Mouse (Mus musculus) urinary bladder, postnatal 10 days (tissue): ENCODE measurements around the gene Galntl6.

Experiments
- DNase-seq: peaks from one replicate; pipeline ENCODE4 v3.0.0; 2022; ENCODE audit warnings: low spot score

Gene Galntl6

DNA sequence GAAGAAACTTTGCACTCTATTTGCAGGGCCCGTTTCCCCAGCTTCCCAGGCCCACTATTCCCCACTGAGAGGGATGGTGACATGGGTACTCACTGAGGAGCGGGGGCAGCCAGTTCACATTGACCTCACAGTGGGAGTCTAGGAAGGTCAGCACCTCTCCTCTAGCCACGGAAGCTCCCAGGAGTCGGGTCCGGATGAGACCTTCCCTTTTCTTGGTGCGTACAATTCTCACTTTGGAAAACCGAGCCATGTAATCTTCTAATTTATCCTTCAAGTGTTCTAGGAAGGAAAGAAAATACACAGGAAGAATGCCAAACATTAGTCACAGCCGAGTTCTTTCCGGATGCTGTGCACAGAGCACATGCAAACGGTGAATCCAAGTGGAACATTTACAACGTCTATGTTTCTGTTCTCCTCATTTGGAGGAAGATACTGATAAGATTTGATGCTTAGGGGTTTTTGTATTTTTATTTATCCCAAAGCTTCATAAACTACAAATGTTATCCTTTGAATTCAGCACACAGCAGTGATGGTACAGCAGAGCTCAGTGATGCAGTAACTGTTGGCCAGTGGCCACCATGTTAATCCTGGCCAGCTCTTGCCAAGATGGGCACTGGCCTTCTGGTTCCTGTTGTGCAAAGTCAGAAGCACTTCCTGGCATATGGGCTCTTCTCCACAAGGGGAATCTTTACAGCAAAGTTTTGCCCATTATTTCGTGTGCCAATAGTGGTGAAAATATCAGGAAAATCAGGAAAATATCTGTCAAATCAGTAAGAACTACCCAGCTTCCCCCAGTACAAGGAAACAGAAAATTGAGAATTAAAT is 949.9 kb downstream of the Galntl6 start:
- DNase-seq: no peak

DNA sequence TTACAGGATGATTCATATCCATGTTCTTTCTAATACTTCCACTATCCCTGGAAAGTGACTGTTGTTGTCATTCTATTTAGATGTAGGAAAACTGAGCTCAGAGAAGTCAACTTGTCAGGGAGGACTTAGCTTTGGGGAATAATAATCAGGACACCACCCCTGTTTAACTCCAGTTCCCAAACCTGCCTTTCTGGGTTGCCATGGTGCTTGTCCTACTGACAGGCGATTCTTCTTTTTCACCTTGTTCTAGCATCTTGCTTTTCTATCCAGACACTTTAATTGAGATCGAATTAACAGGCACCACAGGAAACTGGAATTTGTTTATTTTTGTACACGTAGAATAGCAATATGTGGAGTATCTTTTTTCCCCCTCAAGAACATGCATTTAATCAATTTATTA is 953.3 kb downstream of the Galntl6 start:
- no peak for DNase-seq

DNA sequence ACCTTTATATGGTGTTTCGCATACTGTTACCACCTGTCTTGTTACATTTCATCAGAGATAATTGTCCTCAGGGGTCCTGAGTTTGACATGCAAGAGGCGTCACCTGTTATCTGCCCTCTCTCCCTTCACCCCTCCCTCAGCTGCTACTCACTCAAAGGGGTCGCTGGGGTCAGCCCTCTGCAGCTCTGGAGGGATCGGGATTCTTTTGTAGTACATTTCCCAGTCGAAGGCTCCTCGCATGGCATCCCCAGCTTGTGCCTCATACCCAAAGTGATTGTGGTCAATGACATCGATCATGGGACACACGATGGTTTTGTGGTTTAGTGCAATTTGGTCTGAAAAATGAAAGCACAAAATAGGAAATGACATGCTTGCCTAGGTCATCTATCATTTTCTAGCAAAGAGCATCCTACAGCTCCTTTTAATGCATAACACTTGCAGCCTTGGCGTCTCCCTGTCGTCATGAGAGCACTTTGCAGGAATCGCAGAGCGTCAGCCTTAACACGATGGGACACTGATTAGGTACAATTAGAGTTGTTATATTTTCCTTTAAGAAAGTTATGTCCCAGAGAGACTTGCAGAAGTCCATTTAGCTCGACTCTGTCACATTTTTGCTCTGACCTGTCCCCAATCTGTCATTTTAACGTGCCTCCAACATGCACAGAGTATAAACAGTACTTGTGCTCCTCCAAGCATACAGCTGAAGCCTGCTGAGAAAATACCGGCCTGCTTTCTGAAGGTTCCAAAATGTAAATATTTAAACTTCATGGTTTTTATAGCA is 954.1 kb downstream of the Galntl6 start:
- DNase-seq: no peak

DNA sequence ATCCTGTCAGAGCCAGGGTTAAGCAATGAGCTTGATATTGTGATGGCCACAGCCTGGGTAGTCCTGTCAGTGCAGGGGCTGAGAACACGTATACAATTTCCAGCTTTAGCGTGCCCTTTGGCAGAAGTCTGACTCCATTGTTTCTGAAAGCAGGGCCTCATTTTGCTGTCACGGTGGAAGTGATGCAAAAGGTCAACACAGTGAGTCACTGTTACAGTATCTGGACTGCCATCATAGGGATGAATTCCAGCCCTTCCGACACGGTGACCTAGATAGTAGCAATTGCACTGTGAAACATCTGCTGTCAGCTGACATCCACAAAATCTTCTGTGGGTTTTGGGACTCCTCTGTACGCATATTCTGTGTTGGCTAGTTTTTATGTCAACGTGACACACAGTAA is 956.9 kb downstream of the Galntl6 start:
- no peak for DNase-seq

DNA sequence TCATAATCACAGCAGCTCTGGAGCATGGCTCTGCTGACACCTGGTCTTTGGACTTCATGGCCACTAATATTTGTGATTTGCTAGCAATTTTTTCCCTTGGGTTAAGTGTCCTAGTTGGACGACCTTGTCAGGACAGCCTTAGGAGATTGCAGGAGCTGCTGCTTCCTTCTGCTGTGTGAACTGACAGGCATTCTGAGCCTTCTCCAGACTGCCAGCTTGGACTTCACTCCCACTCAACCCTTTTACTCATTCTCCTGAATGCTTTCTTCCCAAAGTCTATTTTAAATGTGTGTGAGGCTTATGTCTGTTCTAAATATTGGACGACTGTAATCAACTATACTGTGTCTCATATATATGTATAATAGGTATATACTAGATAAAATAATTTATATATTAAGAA is 971.3 kb downstream of the Galntl6 start:
- DNase-seq: no peak

DNA sequence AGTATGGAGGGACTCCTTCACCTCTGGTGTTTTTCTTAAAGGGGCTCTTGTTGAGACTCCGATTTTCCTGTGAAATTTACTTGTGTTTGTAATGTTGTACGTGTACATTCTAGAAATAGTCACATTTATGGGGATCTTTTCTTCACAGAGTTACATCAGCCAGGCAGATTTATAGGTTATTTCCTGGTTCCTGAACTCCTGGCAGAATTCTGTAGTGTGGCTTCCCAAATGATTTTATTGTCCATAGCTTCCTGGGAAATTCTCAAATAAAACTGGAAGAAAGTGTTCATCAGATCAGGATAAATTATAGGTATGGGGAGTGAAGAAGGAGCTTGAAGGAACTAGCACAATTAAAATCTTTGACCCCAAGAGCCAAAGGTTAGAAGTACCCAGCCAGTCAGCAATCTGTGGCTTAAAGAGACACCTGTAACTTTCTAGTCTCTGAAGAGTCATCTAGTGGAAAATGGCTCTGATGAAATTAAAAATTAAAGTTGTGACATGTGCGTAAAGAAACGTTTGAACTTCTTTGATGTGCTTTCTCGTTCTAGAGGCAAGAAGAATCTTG is 972.5 kb downstream of the Galntl6 start:
- DNase-seq: no peak

DNA sequence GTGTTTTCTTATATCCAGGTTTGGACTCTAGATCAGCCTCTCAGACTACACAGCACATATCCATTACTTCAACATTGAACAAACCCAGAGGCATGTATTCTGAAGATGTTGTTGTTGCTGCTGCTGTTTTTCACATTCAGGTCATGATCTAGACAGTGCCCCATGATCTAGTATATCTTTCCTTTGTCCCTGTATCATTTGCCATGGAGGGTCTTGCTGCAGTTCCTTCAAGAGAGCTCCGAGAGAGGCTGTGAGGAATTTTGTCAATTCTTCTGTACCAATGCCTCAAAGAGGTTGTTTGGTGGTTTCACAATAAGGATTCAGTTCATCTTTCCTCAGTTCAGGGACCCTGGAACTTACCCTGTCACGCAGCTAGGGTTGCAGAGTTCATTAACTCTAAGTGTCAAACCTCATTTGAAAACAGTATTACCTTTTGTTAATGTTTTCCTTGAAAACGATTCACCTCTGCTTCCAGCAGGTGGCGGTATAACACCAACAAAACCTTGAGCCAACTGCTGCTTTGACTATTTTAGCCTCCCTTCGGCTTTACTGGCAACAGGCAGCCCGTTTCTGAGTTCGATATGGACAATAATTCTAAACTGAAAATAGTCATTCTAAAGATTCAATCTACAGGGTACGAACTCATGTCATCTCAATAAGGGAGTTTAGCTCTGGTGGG is 973.1 kb downstream of the Galntl6 start:
- no peak for DNase-seq

DNA sequence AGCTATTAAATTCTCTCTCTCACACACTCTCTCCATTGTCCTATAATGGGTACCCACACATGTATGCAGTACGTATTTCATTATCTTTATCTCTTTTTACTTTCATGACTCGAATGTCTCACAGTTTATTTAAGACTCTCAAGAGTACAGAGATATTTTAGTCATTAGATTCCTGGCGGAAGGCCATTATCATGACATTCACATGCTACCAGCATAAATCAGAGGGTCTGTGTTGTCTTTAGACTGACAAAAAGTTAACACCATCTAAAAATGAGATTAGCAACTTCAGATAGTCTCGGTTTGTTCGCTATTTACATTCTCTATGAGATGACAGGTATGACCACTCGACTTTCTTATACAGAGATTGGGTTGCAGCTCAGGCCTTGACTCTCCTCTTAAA is 985.4 kb downstream of the Galntl6 start:
- no peak for DNase-seq

DNA sequence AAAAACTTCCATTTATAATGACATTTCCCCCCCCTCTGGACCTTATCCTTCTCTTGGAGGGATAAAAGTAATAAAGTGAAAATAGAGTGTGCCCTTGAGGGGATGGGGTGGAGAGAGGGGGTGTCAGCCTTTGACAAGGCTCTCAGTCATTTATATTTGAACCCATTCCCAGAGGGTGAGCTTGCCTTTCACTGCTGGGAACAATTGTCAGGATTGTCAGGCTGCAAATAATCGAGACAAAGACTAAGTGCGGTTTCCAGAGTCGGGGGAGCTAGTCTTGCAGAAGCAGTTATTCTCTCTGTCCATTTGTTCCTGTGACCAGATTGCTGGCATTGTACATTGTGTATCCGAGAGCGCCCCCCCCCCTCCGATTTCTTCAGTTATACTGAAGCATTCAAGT is 988.9 kb downstream of the Galntl6 start:
- DNase-seq: no peak

DNA sequence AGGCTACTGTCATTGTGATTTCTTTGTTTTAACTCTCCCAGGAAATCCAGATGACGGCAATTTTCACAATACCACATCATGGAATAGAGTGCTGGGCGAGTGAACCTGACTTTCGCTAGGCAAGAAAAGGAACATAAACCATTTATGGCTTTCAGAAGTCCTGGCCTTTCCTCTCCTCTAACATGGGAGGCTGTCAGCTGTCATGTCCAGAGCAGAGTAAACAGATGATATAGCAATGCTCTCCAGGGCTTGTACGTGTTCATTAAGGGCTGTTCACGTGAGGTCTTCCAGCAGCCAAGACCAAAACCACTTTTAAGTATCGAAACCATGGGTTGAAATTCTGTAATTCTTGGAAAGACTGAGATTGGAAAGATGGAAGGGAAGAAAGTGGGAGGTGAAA is 989.3 kb downstream of the Galntl6 start:
- DNase-seq: no peak

DNA sequence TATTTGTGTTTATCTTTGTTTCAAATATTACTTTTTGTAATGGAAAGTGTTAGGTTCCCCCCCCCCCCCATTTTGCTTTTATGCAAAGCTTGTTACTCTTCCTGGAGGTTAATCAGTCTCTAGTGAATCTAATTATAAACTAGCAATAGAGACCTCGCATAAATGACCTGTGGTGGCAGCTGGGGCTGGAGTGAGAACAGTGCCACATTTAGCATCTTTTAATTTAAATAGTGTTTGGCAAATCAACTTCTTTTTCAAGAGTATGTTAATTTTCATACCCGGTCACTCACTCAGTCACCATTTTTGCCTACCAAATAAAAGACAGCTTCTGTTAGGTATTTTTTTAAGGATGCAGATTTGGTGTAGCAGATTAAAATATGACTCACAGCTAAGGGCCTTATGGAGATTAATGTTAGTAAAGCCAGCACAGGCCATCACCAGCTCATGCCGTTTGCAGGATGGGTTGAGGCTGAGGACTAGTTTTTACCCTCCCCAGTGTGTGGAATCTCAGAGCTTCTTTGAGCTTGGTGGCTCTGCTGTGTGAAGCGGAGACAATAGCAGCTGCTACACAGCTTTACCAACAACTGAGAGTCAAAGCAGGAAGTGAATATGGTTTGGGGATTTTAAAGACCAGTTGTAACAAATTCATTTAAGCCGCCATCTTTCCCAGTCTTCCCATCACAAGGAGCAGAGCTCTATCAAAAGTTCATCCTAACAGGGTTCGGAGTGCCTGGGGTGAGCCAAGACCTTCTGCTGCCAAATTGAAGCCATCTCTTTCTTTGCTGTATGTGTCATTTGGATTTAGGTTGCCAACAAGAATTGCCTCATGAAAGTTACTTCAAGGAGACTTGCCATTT is 990.0 kb downstream of the Galntl6 start:
- DNase-seq: no peak

DNA sequence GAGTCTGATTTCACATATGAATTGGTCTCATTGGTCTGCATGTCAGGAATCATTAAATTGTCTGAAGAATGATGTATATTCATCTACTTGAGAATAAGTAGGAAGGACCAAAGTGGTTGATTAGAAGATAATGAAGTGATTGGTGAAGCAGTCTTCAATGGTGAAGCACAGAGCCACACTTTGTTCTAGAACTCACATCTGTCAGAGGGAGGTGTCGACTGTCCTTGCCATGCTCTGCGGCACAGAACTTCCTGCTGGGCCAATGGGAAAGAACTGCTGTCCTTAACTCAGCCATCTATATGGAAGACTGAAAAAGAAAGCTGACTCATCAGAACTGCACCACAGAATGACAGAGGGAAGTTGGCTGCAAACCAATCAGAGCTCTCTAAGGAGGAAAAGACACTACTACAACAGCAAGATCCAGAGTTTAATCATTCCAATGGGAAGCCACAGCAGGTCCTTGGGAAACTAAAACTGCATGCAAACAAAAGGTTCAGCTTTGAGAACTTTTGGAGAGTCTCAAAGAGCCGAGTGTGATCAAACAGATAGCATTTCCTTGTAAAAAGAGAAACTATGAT is 992.0 kb downstream of the Galntl6 start:
- no peak for DNase-seq

DNA sequence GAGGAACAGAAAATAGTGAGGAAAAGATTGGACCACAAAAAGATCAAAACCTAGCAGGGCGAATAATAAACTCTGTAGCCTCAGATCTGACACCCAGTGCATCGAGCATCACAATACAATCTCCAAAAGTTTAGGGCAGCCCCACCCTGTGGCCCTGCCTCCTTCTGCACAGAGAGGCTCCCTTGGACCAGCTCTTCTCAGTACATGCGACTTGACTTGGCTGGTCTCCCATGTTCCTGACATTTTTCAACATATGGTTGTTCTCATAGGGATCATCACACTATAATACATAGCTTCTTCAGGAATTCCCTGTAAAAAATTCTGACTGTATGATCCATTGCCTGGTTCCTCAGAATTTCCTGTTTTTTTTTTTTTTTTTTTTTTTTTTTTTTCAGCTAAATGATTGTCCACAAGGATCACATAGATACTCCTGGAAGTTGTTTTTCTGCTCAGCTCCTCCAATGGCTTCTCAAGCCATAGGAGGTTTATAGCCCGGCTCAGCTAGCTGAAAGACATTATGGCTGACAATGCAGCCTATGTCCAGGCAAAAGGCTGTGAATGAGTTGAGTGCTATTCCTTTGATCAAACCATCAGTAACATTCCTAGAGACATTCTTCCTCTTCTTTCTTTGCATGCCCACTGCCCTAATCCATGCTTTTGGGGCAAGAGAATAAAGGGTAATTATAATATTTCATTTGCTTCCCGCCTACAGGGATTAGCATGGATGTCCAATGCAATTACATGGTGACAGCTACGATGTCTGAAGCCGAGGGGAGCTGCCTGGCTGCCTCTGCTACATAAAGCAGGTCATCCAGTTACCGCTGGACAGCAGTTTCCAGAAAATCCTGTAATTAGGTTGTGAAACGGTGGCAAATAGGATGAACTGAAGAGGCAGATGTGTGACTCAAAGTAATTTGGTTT is 993.5 kb downstream of the Galntl6 start:
- no peak for DNase-seq

DNA sequence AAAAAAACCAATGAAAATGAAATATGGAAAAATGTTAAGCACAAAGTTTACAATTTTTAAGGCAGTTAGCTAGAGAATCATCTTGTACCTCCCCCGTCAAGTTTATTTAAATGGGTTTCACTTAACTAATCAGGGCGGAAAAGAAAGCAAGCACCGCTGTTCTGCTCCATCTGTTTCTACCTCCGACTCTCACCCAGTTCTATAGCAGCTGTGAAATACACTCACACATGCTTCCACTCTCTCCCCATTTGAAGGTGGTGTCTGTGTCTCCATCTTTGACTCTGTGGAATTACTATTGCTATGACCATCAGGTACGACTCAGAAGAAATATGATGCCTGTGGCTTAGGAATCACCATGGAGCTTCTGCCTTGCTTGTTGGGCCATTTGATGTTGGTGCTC is 1019.1 kb downstream of the Galntl6 start:
- DNase-seq: no peak

DNA sequence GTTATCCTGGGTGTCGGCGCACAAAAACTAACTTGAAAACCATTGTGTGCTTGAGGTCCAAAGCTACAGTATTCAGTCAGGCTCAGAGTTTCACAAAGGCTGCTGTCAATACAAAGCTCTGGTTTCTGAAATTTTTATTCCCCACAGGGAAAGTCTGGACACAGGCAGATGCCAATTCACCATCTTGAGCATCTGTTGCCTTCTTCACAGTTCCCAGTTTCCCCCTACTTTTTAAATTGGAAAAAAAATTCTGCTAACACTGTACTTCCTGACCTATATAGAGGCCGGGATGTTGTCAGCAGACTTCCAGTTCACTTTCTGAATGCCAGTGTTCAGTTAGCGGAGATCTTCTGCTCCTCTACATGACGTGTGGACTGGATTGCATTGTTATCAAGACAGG is 1020.3 kb downstream of the Galntl6 start:
- no peak for DNase-seq

DNA sequence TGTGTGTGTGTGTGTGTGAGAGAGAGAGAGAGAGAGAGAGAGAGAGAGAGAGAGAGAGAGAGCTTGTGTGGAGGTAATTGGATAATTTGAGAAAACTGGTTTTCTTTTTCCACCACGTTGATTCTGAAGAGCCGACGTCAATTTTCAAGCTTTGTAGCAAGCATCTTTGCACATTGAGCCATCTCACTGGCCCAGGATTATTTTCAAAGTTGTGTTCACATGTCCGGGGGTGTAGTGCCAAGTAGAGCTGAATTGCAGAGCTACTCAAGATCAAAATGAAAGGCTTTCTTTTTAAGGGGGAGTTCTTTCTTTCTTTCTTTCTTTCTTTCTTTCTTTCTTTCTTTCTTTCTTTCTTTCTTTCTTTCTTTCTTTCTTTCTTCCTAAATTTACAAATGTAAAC is 1022.3 kb downstream of the Galntl6 start:
- no peak for DNase-seq

DNA sequence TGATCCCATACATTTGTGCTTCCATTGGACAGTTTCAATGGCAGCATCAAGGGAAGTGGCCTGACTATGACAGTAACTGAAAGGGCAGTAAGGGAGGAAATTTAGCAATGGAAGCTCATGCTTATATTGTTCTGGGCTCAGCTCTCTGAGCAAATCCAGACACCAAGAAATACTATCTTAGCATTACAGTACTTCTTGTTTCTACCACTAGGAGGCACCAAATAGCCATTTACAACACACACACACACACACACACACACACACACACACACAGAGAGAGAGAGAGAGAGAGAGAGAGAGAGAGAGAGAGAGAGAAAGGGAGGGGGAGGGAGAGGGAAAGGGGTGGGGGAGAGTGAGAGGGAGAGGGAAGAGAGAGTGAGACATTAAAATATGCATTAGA is 1023.6 kb downstream of the Galntl6 start:
- no peak for DNase-seq

DNA sequence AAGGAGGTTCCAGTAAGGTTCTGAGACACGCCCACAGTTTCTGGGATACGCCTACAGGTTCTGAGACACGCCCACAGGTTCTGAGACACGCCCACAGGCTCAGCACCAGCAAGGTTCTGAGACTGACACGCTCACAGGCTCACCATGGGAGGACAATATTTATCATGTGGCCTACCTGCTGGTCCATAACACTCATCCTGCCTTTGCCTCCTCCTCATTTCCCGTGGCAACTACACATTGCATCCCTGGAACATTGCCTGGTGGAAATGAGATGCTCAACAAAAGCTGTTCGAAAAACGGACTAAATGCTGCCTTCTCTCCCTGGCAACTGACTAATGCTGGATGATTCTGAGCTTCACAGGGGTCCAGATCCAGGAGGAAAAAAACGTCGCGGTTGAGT is 1033.0 kb downstream of the Galntl6 start:
- no peak for DNase-seq

DNA sequence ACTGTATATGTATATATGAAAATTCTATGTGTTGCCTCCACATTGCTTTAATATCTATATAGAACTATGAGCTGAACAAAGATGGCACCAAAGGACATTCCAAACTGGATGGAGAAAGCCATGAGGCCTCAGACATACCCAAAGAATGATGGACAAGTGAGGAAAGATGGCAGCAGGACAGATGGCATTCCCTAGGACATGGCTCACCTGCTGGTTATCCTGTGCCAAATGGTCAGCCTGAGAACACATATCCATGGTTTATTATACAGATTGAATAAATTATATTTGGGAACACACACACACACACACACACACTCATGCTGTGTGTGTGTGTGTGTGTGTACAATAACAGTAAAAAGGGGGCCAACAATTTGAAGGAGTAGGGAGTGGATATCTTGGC is 1063.4 kb downstream of the Galntl6 start:
- DNase-seq: no peak

DNA sequence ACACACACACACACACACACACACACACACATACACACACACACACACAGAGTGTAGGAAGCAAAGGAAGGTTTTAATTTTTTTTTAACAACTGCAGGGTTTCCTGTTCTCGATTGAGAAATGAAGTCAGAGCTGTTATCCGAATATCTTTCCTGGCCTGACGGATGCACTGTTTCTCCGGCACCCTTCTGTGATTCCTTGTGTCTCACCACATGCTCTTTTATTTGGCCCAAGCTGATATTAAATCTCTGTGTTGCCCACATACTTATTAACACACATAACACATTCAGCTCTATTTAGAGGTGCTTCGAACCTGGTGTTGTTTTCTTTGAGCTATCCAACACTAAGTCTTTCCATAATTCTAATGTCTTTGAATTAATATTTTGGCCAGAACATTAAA is 1069.0 kb downstream of the Galntl6 start:
- no peak for DNase-seq
